Comparison of ENCODE assay signal across 11 mouse cellular contexts in the genomic region with DNA sequence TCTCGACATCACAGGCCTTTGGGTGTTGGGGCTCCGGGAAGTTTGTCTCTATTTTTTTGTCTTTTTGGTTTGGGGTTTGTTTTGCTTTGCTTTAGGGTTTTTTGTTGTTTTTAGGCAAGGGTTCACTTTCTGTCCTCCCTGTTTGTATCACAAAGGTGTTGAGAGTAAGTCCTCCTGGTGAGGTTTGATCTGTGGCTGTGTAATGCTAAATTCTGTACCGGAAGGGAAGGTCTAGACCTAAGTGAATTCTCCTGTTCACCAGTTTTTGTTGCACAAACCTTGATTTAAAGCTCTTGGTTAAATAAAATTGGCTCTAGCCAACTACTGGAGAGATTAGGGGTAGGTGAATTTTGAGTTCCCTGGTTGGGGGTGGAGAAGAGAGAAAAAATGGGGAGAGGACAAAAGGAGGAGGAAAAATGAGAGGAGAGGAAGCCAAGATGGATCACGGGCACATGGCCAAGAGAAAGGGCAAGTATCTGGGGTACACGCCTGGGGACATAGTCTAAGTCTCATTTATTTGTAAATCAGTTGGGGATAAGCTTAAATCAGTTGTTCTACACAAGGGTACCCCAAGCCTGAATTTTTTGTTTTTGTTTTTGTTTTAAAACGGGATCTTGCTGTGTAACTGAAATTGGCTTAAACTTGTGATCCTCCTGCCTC. TPM values are rescaled to one million over a fixed set of nuclear protein-coding genes. Genes with fewer than 3 reads are reported as not detected.
DNase-seq lines count a peak whose midpoint lies in the region; ATAC-seq and TF ChIP-seq lines count a peak whose summit lies in the region.
"Had no signal": no experiment of that assay in that cellular context is flagged by ENCODE, and none has a peak within 500 bp of the region (broad histone marks: within the 10 kb centered on the region; RNA-seq: fewer than 3 reads in every experiment).

No protein-coding gene starts in this region.

- H3K36me3 ChIP-seq in forebrain, embryonic 15.5 days: peaks cover 37% of the 10 kb centered on the region
- peaks cover 42% of the 10 kb centered on the region for H3K36me3 ChIP-seq in forebrain, embryonic 13.5 days (ENCODE audit: poor library complexity, severe bottlenecking)
- peaks cover 40% of the 10 kb centered on the region for H3K36me3 ChIP-seq in kidney, embryonic 15.5 days
- peaks cover 32% of the 10 kb centered on the region for H3K36me3 ChIP-seq in E14TG2a.4 (ENCODE audit: insufficient read depth, low read length)

- H3K27me3 ChIP-seq in forebrain, embryonic 15.5 days: no peaks in the 10 kb centered on the region
- H3K27me3 ChIP-seq in forebrain, embryonic 13.5 days: no peaks in the 10 kb centered on the region
- no peaks in the 10 kb centered on the region for H3K27me3 ChIP-seq in kidney, embryonic 15.5 days
- H3K27me3 ChIP-seq in E14TG2a.4 (ENCODE audit: insufficient read depth, low read length): no peaks in the 10 kb centered on the region
- H3K27me3 ChIP-seq: embryonic facial prominence, embryonic 13.5 days; liver, embryonic 15.5 days had no signal

- no peak overlapping the region for H3K9ac ChIP-seq in forebrain, embryonic 15.5 days (replicated peaks)
- no peak overlapping the region for H3K9ac ChIP-seq in forebrain, embryonic 13.5 days
- no peak overlapping the region for H3K9ac ChIP-seq in kidney, embryonic 15.5 days
- H3K9ac ChIP-seq: embryonic facial prominence, embryonic 13.5 days; liver, embryonic 15.5 days had no signal

- H3K9me3 ChIP-seq in forebrain, embryonic 15.5 days: no peaks in the 10 kb centered on the region
- no peaks in the 10 kb centered on the region for H3K9me3 ChIP-seq in forebrain, embryonic 13.5 days (replicated peaks)
- no peaks in the 10 kb centered on the region for H3K9me3 ChIP-seq in kidney, embryonic 15.5 days (replicated peaks)
- H3K9me3 ChIP-seq in E14TG2a.4 (ENCODE audit: low read length): no peaks in the 10 kb centered on the region
- H3K9me3 ChIP-seq: embryonic facial prominence, embryonic 13.5 days; liver, embryonic 15.5 days had no signal

- H3K27ac ChIP-seq in forebrain, embryonic 15.5 days (replicated peaks): 0 out of 2 replicates have a peak overlapping the region, but pooled peaks have one; percentile 46
- no peak overlapping the region; the same call in 1 of the 2 replicates for H3K27ac ChIP-seq in forebrain, embryonic 13.5 days
- 0 out of 2 replicates have a peak overlapping the region, but pooled peaks have one; percentile 23 for H3K27ac ChIP-seq in kidney, embryonic 15.5 days
- H3K27ac ChIP-seq: embryonic facial prominence, embryonic 13.5 days; hindbrain, postnatal 0 days; liver, embryonic 15.5 days had no signal

- 86% methylated on average over 6 of the region's 6 CpGs for WGBS in forebrain, embryonic 15.5 days
- WGBS in forebrain, embryonic 13.5 days: 91% methylated on average over 6 of the region's 6 CpGs
- WGBS in kidney, embryonic 15.5 days: 90% methylated on average over 6 of the region's 6 CpGs

- 0 out of 2 replicates have a peak, but pooled peaks cover 3% of the 10 kb centered on the region for H3K4me1 ChIP-seq in forebrain, embryonic 15.5 days
- no peaks in the 10 kb centered on the region; the same call in 1 of the 2 replicates for H3K4me1 ChIP-seq in forebrain, embryonic 13.5 days
- H3K4me1 ChIP-seq in kidney, embryonic 15.5 days: peaks cover 34% of the 10 kb centered on the region
- peaks cover 81% of the 10 kb centered on the region for H3K4me1 ChIP-seq in E14TG2a.4 (replicated peaks; ENCODE audit: low read depth, low read length)

- no peak for ATAC-seq in forebrain, embryonic 15.5 days (replicated peaks)
- no peak for ATAC-seq in forebrain, embryonic 13.5 days
- no peak for ATAC-seq in kidney, embryonic 15.5 days (replicated peaks; ENCODE audit: low FRiP score)

- no peak for DNase-seq in kidney, adult 9 months
- DNase-seq in ZHBTc4 (ENCODE audit: low read depth, low spot score): peak; percentile 84
- DNase-seq in left cerebral cortex, postnatal 10 days (ENCODE audit: extremely low spot score in 1 of 2, low spot score in 2 of 2): no peak
- DNase-seq: thymus, postnatal 4 days had no signal

- intact Hi-C loops in left cerebral cortex, postnatal 10 days (cut with DNase I): loop anchor here (5.0 kb wide), 1 partner anchor 61 kb away; no protein-coding TSS in a partner anchor

- no peak for TF ChIP-seq CTCF in E14TG2a.4 (conservative IDR thresholded peaks at IDR 0.05; ENCODE audit: low read length)

- H3K4me2 ChIP-seq in forebrain, embryonic 15.5 days (replicated peaks): no peak overlapping the region
- no peak overlapping the region for H3K4me2 ChIP-seq in forebrain, embryonic 13.5 days
- H3K4me2 ChIP-seq in kidney, embryonic 15.5 days: no peak overlapping the region
- H3K4me2 ChIP-seq: embryonic facial prominence, embryonic 13.5 days; liver, embryonic 15.5 days had no signal

- H3K4me3 ChIP-seq in forebrain, embryonic 15.5 days: no peak overlapping the region
- no peak overlapping the region for H3K4me3 ChIP-seq in forebrain, embryonic 13.5 days
- no peak overlapping the region for H3K4me3 ChIP-seq in kidney, embryonic 15.5 days (replicated peaks)
- peak overlapping the region; percentile 43; the same call in 1 of the 2 replicates for H3K4me3 ChIP-seq in E14TG2a.4 (replicated peaks; ENCODE audit: low read length)
- H3K4me3 ChIP-seq: embryonic facial prominence, embryonic 13.5 days; liver, embryonic 15.5 days had no signal

RNA-seq across cellular contexts. Expression of gene Mlxip, which starts 18.7 kb away (rescaled TPM):
- polyA plus RNA-seq in forebrain, embryonic 15.5 days (2015; fragmentation: Nextera tagmentation; extraction: Ambion mirVana): 16.9 and 17.0 TPM in 2 replicates
- polyA plus RNA-seq in forebrain, embryonic 13.5 days (2015; fragmentation: Nextera tagmentation; extraction: Ambion mirVana): 14.0 and 15.0 TPM in 2 replicates
- 18.5 and 18.7 TPM in 2 replicates for polyA plus RNA-seq in kidney, embryonic 15.5 days (2015; fragmentation: Nextera tagmentation; extraction: Ambion mirVana)
- 10 to 100 TPM; 22.6 to 24.6 TPM for total RNA-seq in left cerebral cortex, postnatal 10 days (2021)

RNA-seq across cellular contexts. Expression of gene Bcl7a, which starts 32.3 kb away (rescaled TPM):
- polyA plus RNA-seq in forebrain, embryonic 15.5 days (2015; fragmentation: Nextera tagmentation; extraction: Ambion mirVana): 80.6 and 89.3 TPM in 2 replicates
- 66.4 and 75.0 TPM in 2 replicates for polyA plus RNA-seq in forebrain, embryonic 13.5 days (2015; fragmentation: Nextera tagmentation; extraction: Ambion mirVana)
- 41.7 and 42.5 TPM in 2 replicates for polyA plus RNA-seq in kidney, embryonic 15.5 days (2015; fragmentation: Nextera tagmentation; extraction: Ambion mirVana)
- total RNA-seq in left cerebral cortex, postnatal 10 days (2021): 10 to 100 TPM; 81.4 to 83.3 TPM
